Mouse (Mus musculus) heart, postnatal 14 days (tissue): ENCODE data around the gene Pigp. TPM values are rescaled to one million over a fixed set of nuclear protein-coding genes. Genes with fewer than 3 reads are reported as not detected.
"Not testable (repeated sequence)": the region's sequence is repeated elsewhere in the genome, so short reads cannot be mapped to it uniquely, and the experiment has no call there.

Source experiments
- DNase-seq, 2 experiments: peaks; one replicate each; pipeline ENCODE4 v3.0.0; 2021 to 2022
- intact Hi-C: fragments of 180-260 bp; cut with DNase I; formaldehyde crosslinking; loops from one replicate; pipeline ENCODE4 v1.15.1; 2025
- total RNA-seq, 2 experiments: library from RNA; stranded (reverse); gene quantifications; 2 replicates each; pipeline ENCODE4 v1.2.3; 2021

Gene Pigp
- total RNA-seq, 2 experiments from 2014 or later, result 70.4 to 74.2 TPM

GRCm38 (mm10) chr16:94362174-94362873, 9.3 kb downstream of the Pigp start:
- intact Hi-C loops, result no loop called here
- DNase-seq, result peak; percentile 48 to 52

GRCm38 (mm10) chr16:94360578-94361350, 10.9 kb downstream of the Pigp start:
- no peak for DNase-seq
- intact Hi-C loops, result no loop called here

GRCm38 (mm10) chr16:94358091-94358490, 13.6 kb downstream of the Pigp start:
- no peak for DNase-seq
- intact Hi-C loops, result no loop called here

GRCm38 (mm10) chr16:94356776-94357494, 14.7 kb downstream of the Pigp start:
- intact Hi-C loops, result no loop called here
- DNase-seq, result no peak

- no peak for DNase-seq
- intact Hi-C loops, result no loop called here
These were observed 15.6 kb downstream of the Pigp start for GRCm38 (mm10) chr16:94356046-94356445.

- no peak for DNase-seq
- intact Hi-C loops, result no loop called here
These were observed 17.2 kb downstream of the Pigp start for GRCm38 (mm10) chr16:94354450-94354849.

GRCm38 (mm10) chr16:94350287-94350677, 21.4 kb downstream of the Pigp start:
- no peak for DNase-seq

GRCm38 (mm10) chr16:94349588-94350286, 21.9 kb downstream of the Pigp start:
- no peak for DNase-seq
- intact Hi-C loops, result no loop called here

More at GRCm38 (mm10) chr16:94350287-94350677, 21.4 kb downstream of the Pigp start:
- intact Hi-C loops, result no loop called here

GRCm38 (mm10) chr16:94348779-94349178, 22.9 kb downstream of the Pigp start:
- no peak for DNase-seq

GRCm38 (mm10) chr16:94347080-94347731, 24.4 kb downstream of the Pigp start:
- intact Hi-C loops, result no loop called here
- no peak for DNase-seq

More at GRCm38 (mm10) chr16:94348779-94349178, 22.9 kb downstream of the Pigp start:
- intact Hi-C loops, result no loop called here

GRCm38 (mm10) chr16:94345733-94346132, 25.9 kb downstream of the Pigp start:
- no peak for DNase-seq
- intact Hi-C loops, result no loop called here

- intact Hi-C loops, DNase-seq: not testable (repeated sequence)
These were observed 32.2 kb downstream of the Pigp start for GRCm38 (mm10) chr16:94339164-94340160.

- intact Hi-C loops, result no loop called here
These were observed 36.0 kb downstream of the Pigp start for GRCm38 (mm10) chr16:94335656-94336055.

GRCm38 (mm10) chr16:94331886-94332252, 39.8 kb downstream of the Pigp start:
- peak; percentile 72 to 81 for DNase-seq
- intact Hi-C loops, result loop anchor here (1.0 to 5.0 kb wide), 2 partner anchors 63 to 300 kb away; no protein-coding TSS in a partner anchor

More at GRCm38 (mm10) chr16:94335656-94336055, 36.0 kb downstream of the Pigp start:
- DNase-seq, result no peak

- DNase-seq, result no peak
- intact Hi-C loops, result loop anchor here (5.0 kb wide), 1 partner anchor 299 kb away; no protein-coding TSS in a partner anchor
These were observed 40.3 kb downstream of the Pigp start for GRCm38 (mm10) chr16:94331233-94331885.

GRCm38 (mm10) chr16:94330429-94330828, 41.2 kb downstream of the Pigp start:
- no peak for DNase-seq
- intact Hi-C loops, result loop anchor here (5.0 kb wide), 1 partner anchor 298 kb away; no protein-coding TSS in a partner anchor

- intact Hi-C loops, result no loop called here
These were observed 42.5 kb downstream of the Pigp start for GRCm38 (mm10) chr16:94328881-94329867.

More at GRCm38 (mm10) chr16:94328881-94329867, 42.5 kb downstream of the Pigp start:
- DNase-seq, result no peak
